Mouse (Mus musculus) small intestine, adult 2 months (tissue): Measurements from ENCODE around the gene Snph.

Experiments used
- CTCF ChIP-seq: fragments of 200-500 bp; IDR thresholded peaks from 2 replicates; pipeline ENCODE4 v1.5.1; 2012; ENCODE audit warnings: low read depth, mild to moderate bottlenecking, control low read depth, inconsistent platforms, low read length, moderate library complexity, mixed read lengths; ENCODE audit not compliant: insufficient replicate concordance, insufficient read length; ENCODE audit errors: extremely low read depth
- POLR2A ChIP-seq: fragments of 200-500 bp; IDR thresholded peaks from 2 replicates; pipeline ENCODE4 v1.6.1; 2012; ENCODE audit warnings: low read depth, mild to moderate bottlenecking, control low read depth, inconsistent platforms, low read length, moderate library complexity

DNA sequence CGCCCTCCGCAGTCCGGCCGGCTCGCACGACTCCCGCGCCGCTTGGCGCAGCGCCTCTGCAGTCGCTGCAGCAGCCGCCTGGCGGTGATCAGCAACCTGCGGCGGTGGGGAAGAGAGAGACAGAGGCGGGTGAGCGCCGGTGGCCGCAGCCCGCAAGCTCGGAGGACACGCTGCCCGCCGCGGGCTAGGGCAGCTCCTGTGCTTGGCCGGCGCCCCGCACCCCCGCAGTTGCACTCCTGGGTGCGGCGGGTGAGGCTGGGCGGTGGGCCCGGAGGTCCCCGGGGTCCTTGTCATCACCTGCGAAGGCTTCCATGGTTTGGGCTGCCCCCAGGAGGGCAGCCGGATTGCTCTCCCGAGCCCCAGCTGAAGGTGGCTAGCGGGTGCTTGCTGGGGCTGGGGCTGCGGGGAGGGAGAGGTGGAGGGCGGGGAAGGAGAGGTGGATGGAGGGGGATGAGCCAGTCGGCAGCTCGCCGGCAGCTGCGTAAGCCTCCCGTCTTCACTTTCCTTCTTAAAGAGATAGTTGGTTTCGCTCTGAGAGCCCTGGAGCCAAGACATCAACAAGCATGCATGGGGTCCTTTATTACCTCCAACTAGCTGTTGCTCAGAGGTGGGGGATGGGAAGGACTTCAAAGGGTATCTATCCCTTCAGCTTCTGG, at the start of gene Snph:
- peak; percentile 28; the same call in 1 of the 2 replicates for TF ChIP-seq CTCF
- TF ChIP-seq POLR2A: no peak
